Mouse (Mus musculus) forebrain, postnatal 0 days (tissue): ENCODE data around the gene Anp32e. TPM values are rescaled to one million over a fixed set of nuclear protein-coding genes. Genes with fewer than 3 reads are reported as not detected.

Experiments used
- ATAC-seq: fragments of 200-750 bp; cut with Nextera tagmentation; 2 replicates; pipeline ENCODE4 v1.8.0; 2017; ENCODE audit warnings: mild to moderate bottlenecking, moderate library complexity
- DNase-seq: peaks from one replicate; pipeline ENCODE4 v3.0.0-alpha.2; 2015
- H3K27ac ChIP-seq: fragments of 300-500 bp; sonication (generic); 2 replicates; pipeline ENCODE4 v1.5.1; 2014; ENCODE audit warnings: low read depth, mild to moderate bottlenecking, antibody characterized with exemption, low read length, moderate library complexity, mixed read lengths
- H3K27me3 ChIP-seq: fragments of 300-500 bp; sonication (generic); 2 replicates; pipeline ENCODE4 v1.6.1; 2014; ENCODE audit warnings: mild to moderate bottlenecking, low read length, mixed read lengths; ENCODE audit not compliant: insufficient read depth
- H3K36me3 ChIP-seq: fragments of 300-500 bp; sonication (generic); 2 replicates; pipeline ENCODE4 v1.6.1; 2014; ENCODE audit warnings: mild to moderate bottlenecking, moderate library complexity; ENCODE audit not compliant: insufficient read depth
- H3K4me1 ChIP-seq: fragments of 300-500 bp; sonication (generic); 2 replicates; pipeline ENCODE4 v1.6.1; 2014; ENCODE audit warnings: antibody characterized with exemption; ENCODE audit not compliant: insufficient read depth
- H3K4me2 ChIP-seq: fragments of 300-500 bp; sonication (generic); 2 replicates; pipeline ENCODE4 v1.6.1; 2014; ENCODE audit warnings: low read depth, mild to moderate bottlenecking, moderate library complexity
- H3K4me3 ChIP-seq: fragments of 300-500 bp; sonication (generic); 2 replicates; pipeline ENCODE4 v1.5.1; 2014; ENCODE audit warnings: low read depth, low read length, mixed read lengths
- H3K9ac ChIP-seq: fragments of 300-500 bp; sonication (generic); 2 replicates; pipeline ENCODE4 v1.6.1; 2014; ENCODE audit warnings: mild to moderate bottlenecking
- H3K9me3 ChIP-seq: fragments of 300-500 bp; sonication (generic); 2 replicates; pipeline ENCODE4 v1.6.1; 2016; ENCODE audit warnings: low read length
- CTCF ChIP-seq: sonication (generic); IDR thresholded peaks from 2 replicates; pipeline ENCODE4 v1.5.1; 2016; ENCODE audit warnings: antibody characterized with exemption, control low read depth, low read depth
- WGBS: fragments of 180-500 bp; shearing (Covaris S2); extraction: QIAGEN DNeasy Blood & Tissue Kit; methylation state at CpG from one replicate; pipeline ENCODE4 v1.1.7; 2014; 5-methylcytosine and 5-hydroxymethylcytosine counted together
- polyA plus RNA-seq: library from polyadenylated mRNA; unstranded; fragments of >200 nt; fragmentation: Nextera tagmentation; extraction: Ambion mirVana; gene quantifications from 2 replicates; pipeline ENCODE4 v1.2.1, GENCODE M21; 2015
- total RNA-seq: library from RNA; depleted of rRNA; stranded (reverse); fragments of >200 nt; gene quantifications from 2 replicates; pipeline ENCODE4 v1.2.3, GENCODE M21; 2014

Gene Anp32e
- total and polyA plus RNA-seq, 2 experiments from 2014 or later, result 34.4 to 109 TPM

GRCm38 (mm10) chr3:95924185-95924584 lies 4.9 kb upstream of the Anp32e start:
- DNase-seq (no peak), ATAC-seq (no peak)
- H3K27ac ChIP-seq, result no peak overlapping the region
- WGBS, result 73% methylated on average over 4 of the region's 4 CpGs
- TF ChIP-seq CTCF, result no peak
- H3K36me3 ChIP-seq, result no peaks in the 10 kb centered on the region
- H3K4me2 ChIP-seq, result no peak overlapping the region
- no peak overlapping the region for H3K4me3 ChIP-seq
- H3K9ac ChIP-seq, result no peak overlapping the region
- H3K4me1 ChIP-seq, result no peaks in the 10 kb centered on the region
- no peaks in the 10 kb centered on the region for H3K27me3 ChIP-seq
- no peaks in the 10 kb centered on the region for H3K9me3 ChIP-seq

- no peaks in the 10 kb centered on the region for H3K4me1 ChIP-seq
- no peaks in the 10 kb centered on the region for H3K9me3 ChIP-seq
- TF ChIP-seq CTCF, result no peak
- ATAC-seq (no peak), DNase-seq (no peak)
- H3K9ac ChIP-seq, result no peak overlapping the region
- H3K4me3 ChIP-seq, result no peak overlapping the region
- no peak overlapping the region for H3K4me2 ChIP-seq
- 85% methylated on average over 5 of the region's 5 CpGs for WGBS
- no peaks in the 10 kb centered on the region for H3K27me3 ChIP-seq
- H3K27ac ChIP-seq, result no peak overlapping the region
- H3K36me3 ChIP-seq, result no peaks in the 10 kb centered on the region
Measured at GRCm38 (mm10) chr3:95925087-95925486, 4.0 kb upstream of the Anp32e start.

- Histone ChIP-seq H3K27me3 (no peaks in the 10 kb centered on the region), H3K4me3 (peak overlapping the region; percentile 74), H3K27ac (0 out of 2 replicates have a peak overlapping the region, but pooled peaks have one; percentile 21), H3K36me3 (no peaks in the 10 kb centered on the region), H3K4me1 (no peaks in the 10 kb centered on the region), H3K9me3 (no peaks in the 10 kb centered on the region), H3K9ac (no peak overlapping the region), H3K4me2 (peak overlapping the region; percentile 72)
- ATAC-seq (no peak), DNase-seq (no peak)
- 72% methylated on average over 6 of the region's 6 CpGs for WGBS
- TF ChIP-seq CTCF, result no peak
Measured at GRCm38 (mm10) chr3:95928261-95928657, 787 bp upstream of the Anp32e start.

- 1% methylated on average over 92 of the region's 105 CpGs for WGBS
- peak overlapping the region; percentile 76 for H3K4me2 ChIP-seq
- DNase-seq (peak; percentile 47), ATAC-seq (peak; percentile 28)
- peak overlapping the region; percentile 67 for H3K9ac ChIP-seq
- H3K27ac ChIP-seq, result peak overlapping the region; percentile 86
- TF ChIP-seq CTCF, result no peak
- H3K4me3 ChIP-seq, result peak overlapping the region; percentile 74
- H3K27me3 ChIP-seq, result no peaks in the 10 kb centered on the region
- H3K4me1 ChIP-seq, result no peaks in the 10 kb centered on the region
- H3K36me3 ChIP-seq, result peaks cover 12% of the 10 kb centered on the region
- no peaks in the 10 kb centered on the region for H3K9me3 ChIP-seq
Measured at GRCm38 (mm10) chr3:95929581-95930470, 780 bp downstream of the Anp32e start.

GRCm38 (mm10) chr3:95930471-95930789 lies 1.4 kb downstream of the Anp32e start:
- H3K27ac ChIP-seq, result 0 out of 2 replicates have a peak overlapping the region, but pooled peaks have one; percentile 86
- DNase-seq, result no peak
- H3K4me3 ChIP-seq, result peak overlapping the region; percentile 74
- H3K36me3 ChIP-seq, result peaks cover 15% of the 10 kb centered on the region
- no peak for TF ChIP-seq CTCF
- WGBS, result 0% methylated on average over 5 of the region's 5 CpGs
- no peaks in the 10 kb centered on the region for H3K27me3 ChIP-seq
- no peak for ATAC-seq
- no peaks in the 10 kb centered on the region for H3K4me1 ChIP-seq
- no peaks in the 10 kb centered on the region for H3K9me3 ChIP-seq
- peak overlapping the region; percentile 76 for H3K4me2 ChIP-seq
- H3K9ac ChIP-seq, result peak overlapping the region; percentile 67

- no peaks in the 10 kb centered on the region for H3K9me3 ChIP-seq
- H3K36me3 ChIP-seq, result peaks cover 15% of the 10 kb centered on the region
- no peak for TF ChIP-seq CTCF
- H3K4me2 ChIP-seq, result no peak overlapping the region
- 90% methylated on average over 1 of the region's 1 CpGs for WGBS
- H3K27me3 ChIP-seq, result no peaks in the 10 kb centered on the region
- H3K27ac ChIP-seq, result no peak overlapping the region
- DNase-seq (no peak), ATAC-seq (no peak)
- H3K4me3 ChIP-seq, result no peak overlapping the region
- H3K9ac ChIP-seq, result no peak overlapping the region
- H3K4me1 ChIP-seq, result no peaks in the 10 kb centered on the region
Measured at GRCm38 (mm10) chr3:95931471-95931870, 2.4 kb downstream of the Anp32e start.

- Histone ChIP-seq H3K27me3 (no peaks in the 10 kb centered on the region), H3K36me3 (peaks cover 18% of the 10 kb centered on the region), H3K4me3 (no peak overlapping the region), H3K4me2 (no peak overlapping the region), H3K4me1 (no peaks in the 10 kb centered on the region), H3K9me3 (no peaks in the 10 kb centered on the region), H3K27ac (no peak overlapping the region), H3K9ac (no peak overlapping the region)
- ATAC-seq (no peak), DNase-seq (no peak)
- no peak; the same call in 1 of the 2 replicates for TF ChIP-seq CTCF
- whole genome bisulfite sequencing, result 44% methylated on average over 1 of the region's 1 CpGs
Measured at GRCm38 (mm10) chr3:95932157-95932556, 3.1 kb downstream of the Anp32e start.
